Mouse (Mus musculus) brain, adult 10 weeks (tissue): Measurements from ENCODE around the gene Gm7145. TPM values are rescaled to one million over a fixed set of nuclear protein-coding genes. Genes with fewer than 3 reads are reported as not detected.

Experiments used
- polyA plus RNA-seq: library from polyadenylated mRNA; stranded (reverse); fragments of 350-450 nt; fragmentation: Illumina TruSeq; extraction: RNeasy Lipid Tissue Mini Kit (QIAGEN cat#74804); gene quantifications from one replicate; pipeline ENCODE4 v1.2.3, GENCODE M21; 2015; ENCODE audit warnings: low read depth, low replicate concordance

The Gm7145 gene
- not detected for polyA plus RNA-seq

GRCm38 (mm10) chr1:117965639-117966038 is at the start of gene Gm7145:
Gm7145 (plus strand) TSS chr1:117965939.

GRCm38 (mm10) chr1:117927715-117928114 is 38.0 kb upstream of the Gm7145 start, which contains the start of gene Gm28168:
Gm28168 (plus strand) TSS chr1:117928015.

Other genes starting within 250 kb of the Gm7145 start
- not detected for gene B020011L13Rik, start 184.8 kb upstream of the Gm7145 start, polyA plus RNA-seq
- not detected for gene Gm28360, start 135.9 kb upstream of the Gm7145 start, polyA plus RNA-seq
- not detected for gene Gm28168, start 37.9 kb upstream of the Gm7145 start, polyA plus RNA-seq
- gene Gm29106, start 210.6 kb downstream of the Gm7145 start, polyA plus RNA-seq = not detected